Mouse (Mus musculus): ENCODE measurements around the gene Agrn. TPM values are rescaled to one million over a fixed set of nuclear protein-coding genes. Genes with fewer than 3 reads are reported as not detected.

Gene Agrn
- total RNA-seq, 1 experiment from 2014 or later = 1.5 TPM

DNA sequence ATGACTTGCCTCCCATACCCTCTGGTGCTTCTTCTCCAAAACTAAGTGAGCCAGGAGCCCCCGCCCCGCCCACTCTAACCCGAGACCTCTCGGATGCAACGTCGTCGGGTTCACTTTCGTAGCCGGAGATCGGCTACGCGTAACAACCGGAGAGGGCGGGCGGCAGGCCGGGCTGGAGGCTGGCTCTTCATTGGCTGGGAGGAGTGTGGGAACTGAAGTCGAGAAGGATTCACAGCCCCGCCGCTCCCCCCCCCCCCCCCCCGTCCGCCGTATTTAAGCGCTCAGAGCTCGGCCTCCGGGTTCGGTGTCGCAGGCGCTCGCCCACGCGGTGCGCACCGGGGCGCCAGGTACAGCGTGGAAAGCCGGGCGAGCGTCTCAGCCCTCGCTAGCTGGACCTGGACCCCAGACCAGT, 5.7 kb upstream of the Agrn start, which contains the start of gene AW011738:
Gene AW011738, plus strand, starts transcription at position 304 of the 412 bp plus-strand sequence.
- peak; percentile 74 for ATAC-seq (replicated peaks; ENCODE audit: low read depth, poor library complexity, severe bottlenecking)

GRCm38 (mm10) chr4:156202462-156202893, 5.2 kb upstream of the Agrn start:
- ATAC-seq (replicated peaks; ENCODE audit: low read depth, poor library complexity, severe bottlenecking) = peak; percentile 30

- ATAC-seq (replicated peaks; ENCODE audit: low read depth, poor library complexity, severe bottlenecking) = 0 out of 2 replicates have a peak, but pooled peaks have one; percentile 7
Observed at GRCm38 (mm10) chr4:156200623-156201475, 3.6 kb upstream of the Agrn start, which contains the start of gene Isg15. TSS of gene Isg15 (minus strand) at chr4:156200818.

DNA sequence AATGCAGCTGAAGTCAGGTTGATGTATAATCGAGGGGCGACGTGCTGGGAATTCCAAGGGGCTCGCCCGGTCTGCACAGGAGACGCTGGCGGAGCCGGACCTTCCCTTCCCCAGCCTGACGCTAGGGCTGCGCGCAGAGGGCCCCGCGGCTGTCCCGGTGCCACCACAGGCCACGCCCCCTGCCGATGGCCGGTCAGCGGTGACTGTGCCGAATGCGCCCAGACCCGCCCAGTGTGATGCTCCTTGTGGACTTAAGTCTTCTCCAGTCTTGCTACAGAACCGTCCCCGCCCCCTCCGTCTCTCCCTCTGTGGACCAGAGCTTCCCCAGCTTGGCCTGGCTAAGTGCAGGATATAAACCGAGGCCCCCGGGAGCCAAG, 529 bp upstream of the Agrn start:
- peak; percentile 75 for ATAC-seq (replicated peaks; ENCODE audit: low read depth, poor library complexity, severe bottlenecking)

DNA sequence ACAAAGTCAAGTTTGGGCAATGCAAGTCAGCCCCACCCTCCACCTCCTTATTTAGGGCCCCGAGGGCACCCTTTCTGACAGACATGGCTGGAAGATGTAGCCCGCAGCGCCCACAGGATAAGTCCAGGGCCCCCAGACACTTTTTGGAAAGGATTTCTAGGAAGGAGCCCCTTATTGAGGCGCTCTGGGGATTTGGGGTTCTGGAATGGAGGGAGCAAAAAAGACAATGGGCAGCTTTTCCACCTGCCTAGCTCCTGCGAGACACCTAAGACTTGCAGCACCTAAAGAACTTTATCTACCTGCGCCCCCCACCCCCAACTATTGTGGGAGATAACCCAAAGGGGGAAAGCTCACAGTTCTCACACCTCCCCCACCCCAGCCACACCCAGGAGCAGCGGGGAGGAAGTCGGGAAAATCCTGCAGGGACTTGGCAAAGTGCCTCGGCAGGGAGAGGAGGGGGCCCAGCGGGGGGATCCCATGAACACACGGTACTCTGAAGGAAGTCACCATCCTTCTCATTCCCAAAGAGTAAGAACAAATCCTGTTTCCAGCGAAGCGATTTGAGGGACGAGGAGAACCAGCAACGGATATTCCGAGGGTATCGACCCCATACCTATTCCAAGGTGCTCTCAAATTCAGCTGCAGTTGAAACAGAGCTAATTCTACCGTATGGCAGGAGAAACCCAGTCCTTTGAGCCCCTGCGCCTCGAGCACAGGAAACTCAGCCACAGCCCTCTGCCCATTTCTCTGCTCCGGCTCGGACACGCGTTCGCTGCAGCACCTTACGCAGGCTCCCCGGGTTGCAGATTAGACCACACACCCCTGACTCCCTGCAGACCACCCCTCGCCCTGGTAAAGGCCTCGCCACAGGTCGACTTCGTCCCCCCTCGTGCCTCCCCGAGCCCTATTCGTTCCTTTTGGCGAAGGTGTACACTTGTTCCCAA, 1.1 kb downstream of the Agrn start:
- ATAC-seq (replicated peaks; ENCODE audit: low read depth, poor library complexity, severe bottlenecking) = no peak

- no peak for ATAC-seq (replicated peaks; ENCODE audit: low read depth, poor library complexity, severe bottlenecking)
Observed at GRCm38 (mm10) chr4:156194346-156194745, 2.9 kb downstream of the Agrn start.

GRCm38 (mm10) chr4:156193906-156194305, 3.4 kb downstream of the Agrn start:
- no peak for ATAC-seq (replicated peaks; ENCODE audit: low read depth, poor library complexity, severe bottlenecking)

GRCm38 (mm10) chr4:156193200-156193590, 4.1 kb downstream of the Agrn start:
- no peak for ATAC-seq (replicated peaks; ENCODE audit: low read depth, poor library complexity, severe bottlenecking)

- no peak for ATAC-seq (replicated peaks; ENCODE audit: low read depth, poor library complexity, severe bottlenecking)
Observed at GRCm38 (mm10) chr4:156192421-156193199, 4.7 kb downstream of the Agrn start.

DNA sequence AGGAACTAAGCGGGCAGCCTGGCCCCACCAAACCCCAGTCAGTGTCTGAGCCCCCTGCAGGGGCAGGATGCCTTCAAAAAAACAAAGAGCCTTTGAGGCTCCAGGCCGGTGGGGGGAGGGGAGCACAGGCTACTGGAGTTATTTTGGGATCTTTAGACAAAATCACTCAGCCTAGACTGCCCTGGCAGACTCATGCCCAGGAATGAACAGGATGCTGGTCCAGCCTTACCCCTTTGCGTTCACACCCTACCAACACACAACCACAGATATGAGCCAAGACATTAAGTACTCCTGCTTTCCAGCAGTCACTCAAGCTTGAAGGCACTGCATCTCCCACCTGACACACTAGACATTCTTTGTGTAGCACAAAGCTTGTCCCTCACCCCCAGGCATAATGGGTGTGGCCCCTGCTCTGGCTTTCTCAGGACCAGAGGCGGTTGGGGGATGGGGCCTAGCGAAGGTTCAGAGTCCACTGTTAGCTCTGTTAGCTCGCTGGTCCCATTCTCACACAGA, 8.4 kb downstream of the Agrn start:
- ATAC-seq (replicated peaks; ENCODE audit: low read depth, poor library complexity, severe bottlenecking) = no peak

GRCm38 (mm10) chr4:156188162-156188810, 9.0 kb downstream of the Agrn start:
- no peak for ATAC-seq (replicated peaks; ENCODE audit: low read depth, poor library complexity, severe bottlenecking)

GRCm38 (mm10) chr4:156185950-156186850, 11.1 kb downstream of the Agrn start:
- peak; percentile 63 for ATAC-seq (replicated peaks; ENCODE audit: low read depth, poor library complexity, severe bottlenecking)

DNA sequence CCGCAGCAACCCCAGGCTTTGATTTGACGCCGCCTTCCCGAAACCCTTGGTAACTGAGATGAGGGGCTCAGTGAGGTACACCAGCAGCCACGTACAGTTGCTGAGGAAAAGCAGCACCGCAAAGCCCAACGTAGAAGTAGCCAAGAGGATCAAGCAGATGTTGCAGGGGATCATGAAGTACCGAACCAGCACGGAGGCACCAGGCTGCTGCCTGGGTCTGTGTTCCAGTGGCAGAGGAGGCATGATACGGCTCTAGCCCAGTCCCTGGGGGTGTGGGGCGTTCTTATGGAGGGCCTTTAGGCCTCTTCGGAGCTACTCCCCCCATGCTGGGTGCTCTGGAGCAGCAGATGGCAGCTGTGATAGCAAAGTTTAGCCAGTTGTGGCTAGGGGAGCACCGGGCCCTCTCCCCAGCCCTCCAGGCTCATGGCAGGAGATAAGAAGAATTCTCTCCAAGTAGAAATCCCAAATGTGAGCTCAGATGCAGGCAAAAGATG, 11.8 kb downstream of the Agrn start:
- peak; percentile 46 for ATAC-seq (replicated peaks; ENCODE audit: low read depth, poor library complexity, severe bottlenecking)

DNA sequence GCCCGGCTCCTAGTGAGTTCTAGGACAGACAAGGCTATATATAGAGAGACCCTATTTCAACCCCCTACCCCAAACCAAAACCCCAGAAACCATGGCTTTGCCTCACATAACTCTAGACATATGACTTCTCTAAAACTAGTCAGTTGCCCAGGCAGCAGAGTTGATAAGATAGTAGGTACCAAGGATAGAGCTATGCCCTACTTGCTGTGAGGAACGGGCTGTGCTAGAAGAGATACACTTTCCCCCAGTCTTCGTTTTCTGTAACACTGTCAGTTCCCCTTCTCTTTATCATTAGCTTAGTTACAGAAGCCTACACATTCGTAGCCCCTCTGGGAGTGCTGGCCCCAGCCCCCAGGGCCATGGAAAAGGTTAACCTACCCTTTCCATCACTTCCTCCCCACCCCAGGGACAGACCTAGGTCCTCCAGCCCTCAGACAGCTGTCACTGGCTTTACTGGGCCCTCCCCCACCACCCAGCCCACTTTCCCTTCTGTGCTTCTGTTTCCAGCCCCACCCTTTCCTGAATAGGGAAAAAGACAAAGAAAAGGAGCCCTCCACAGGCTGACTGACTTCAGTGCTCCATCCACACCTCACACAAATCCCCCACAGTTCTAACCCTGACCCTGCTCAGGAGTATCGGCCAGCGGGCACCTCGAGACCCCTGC, 12.9 kb downstream of the Agrn start:
- ATAC-seq (replicated peaks; ENCODE audit: low read depth, poor library complexity, severe bottlenecking) = no peak; the same call in 1 of the 2 replicates

- no peak for ATAC-seq (replicated peaks; ENCODE audit: low read depth, poor library complexity, severe bottlenecking)
Observed at GRCm38 (mm10) chr4:156183747-156184146, 13.5 kb downstream of the Agrn start.

- no peak for ATAC-seq (replicated peaks; ENCODE audit: low read depth, poor library complexity, severe bottlenecking)
Observed at GRCm38 (mm10) chr4:156177630-156178029, 19.7 kb downstream of the Agrn start.

GRCm38 (mm10) chr4:156171828-156172227, 25.5 kb downstream of the Agrn start:
- no peak for ATAC-seq (replicated peaks; ENCODE audit: low read depth, poor library complexity, severe bottlenecking)

All from common myeloid progenitor, adult 5-6 weeks (primary cell).